Mouse (Mus musculus) CH12.LX (cell line): ENCODE data around the gene Foxp1. TPM values are rescaled to one million over a fixed set of nuclear protein-coding genes. Genes with fewer than 3 reads are reported as not detected.

Source experiments
- DNase-seq: peaks from one replicate; pipeline ENCODE4 v3.0.0-alpha.2; 2013; ENCODE audit errors: extremely low read depth
- H3K27ac ChIP-seq: 2 replicates; pipeline ENCODE4 v1.5.1; 2012; ENCODE audit warnings: low read depth, mild to moderate bottlenecking, control low read depth, moderate library complexity; ENCODE audit not compliant: insufficient read depth
- H3K27me3 ChIP-seq: replicated peaks from 2 replicates; pipeline ENCODE3; 2012; ENCODE audit warnings: inconsistent platforms
- H3K36me3 ChIP-seq, 2 experiments: replicated peaks in 1 of 2; 2 replicates each; pipeline versions ENCODE3 to v1.6.1; 2012; ENCODE audit warnings: inconsistent platforms in 1 of 2, low read length in 1 of 2, mild to moderate bottlenecking in 1 of 2, mixed read lengths in 1 of 2, moderate library complexity in 1 of 2; ENCODE audit not compliant: control insufficient read depth in 1 of 2, insufficient read depth in 1 of 2
- H3K4me1 ChIP-seq, 2 experiments: 2 replicates each; pipeline ENCODE4 v1.6.1; 2012; ENCODE audit warnings: inconsistent platforms in 1 of 2, moderate library complexity in 1 of 2; ENCODE audit not compliant: insufficient read depth in 2 of 2, control insufficient read depth in 1 of 2
- H3K4me2 ChIP-seq: 2 replicates; pipeline ENCODE4 v1.6.1; 2012; ENCODE audit warnings: low read depth, mild to moderate bottlenecking, control low read depth; ENCODE audit not compliant: poor library complexity, insufficient read depth, severe bottlenecking
- H3K4me3 ChIP-seq, 3 experiments: fragments of 150-350 bp in 1 of 3; sonication (generic) in 1 of 3; replicated peaks in 1 of 3; 2 replicates each; pipeline versions ENCODE3 to v1.5.1; 2011 to 2012; ENCODE audit warnings: low read depth in 2 of 3, low read length in 2 of 3, mild to moderate bottlenecking in 2 of 3, moderate library complexity in 2 of 3, control low read depth in 1 of 3, improper control_type of control experiment in 1 of 3, inconsistent platforms in 1 of 3, mixed read lengths in 1 of 3; ENCODE audit not compliant: poor library complexity in 1 of 3
- H3K79me2 ChIP-seq: replicated peaks from 2 replicates; pipeline ENCODE4 v1.6.1; 2012; ENCODE audit warnings: mild to moderate bottlenecking, moderate library complexity; ENCODE audit not compliant: control insufficient read depth, poor library complexity, insufficient read depth, severe bottlenecking; ENCODE audit errors: extremely low read depth
- H3K9ac ChIP-seq: 2 replicates; pipeline ENCODE4 v1.6.1; 2012; ENCODE audit warnings: low read depth, mild to moderate bottlenecking, control low read depth, moderate library complexity; ENCODE audit not compliant: insufficient read depth
- H3K9me3 ChIP-seq: replicated peaks from 2 replicates; pipeline ENCODE3; 2012; ENCODE audit warnings: low read length, inconsistent platforms, mixed read lengths
- BHLHE40 ChIP-seq: IDR thresholded peaks from 2 replicates; pipeline ENCODE4 v1.6.1; 2011; ENCODE audit warnings: mild to moderate bottlenecking, low read depth, low read length, improper control_type of control experiment
- CHD1 ChIP-seq: IDR thresholded peaks from 2 replicates; pipeline ENCODE4 v1.6.1; 2012; ENCODE audit warnings: low read depth, low read length, improper control_type of control experiment, inconsistent platforms
- CHD2 ChIP-seq: IDR thresholded peaks from 2 replicates; pipeline ENCODE4 v1.6.1; 2011; ENCODE audit warnings: low read length, improper control_type of control experiment
- CTCF ChIP-seq, 2 experiments: IDR thresholded peaks in 1 of 2; conservative IDR thresholded peaks in 1 of 2; 2 replicates each; pipeline ENCODE4 v1.5.1; 2011 to 2012; ENCODE audit warnings: low read depth in 2 of 2, low read length in 2 of 2, improper control_type of control experiment in 1 of 2, inconsistent platforms in 1 of 2, mild to moderate bottlenecking in 1 of 2, moderate library complexity in 1 of 2
- E2F4 ChIP-seq: IDR thresholded peaks from 2 replicates; pipeline ENCODE4 v1.6.1; 2011; ENCODE audit warnings: low read depth, low read length, improper control_type of control experiment; ENCODE audit not compliant: insufficient replicate concordance
- ELF1 ChIP-seq: IDR thresholded peaks from 2 replicates; pipeline ENCODE4 v1.6.1; 2014; ENCODE audit warnings: low read depth, mild to moderate bottlenecking, inconsistent platforms, low read length, improper control_type of control experiment
- GABPA ChIP-seq: IDR thresholded peaks from 2 replicates; pipeline ENCODE4 v1.6.1; 2012; ENCODE audit warnings: low read depth, low read length, improper control_type of control experiment, inconsistent platforms; ENCODE audit not compliant: insufficient replicate concordance
- JUN ChIP-seq: IDR thresholded peaks from 2 replicates; pipeline ENCODE4 v1.6.1; 2011; ENCODE audit warnings: low read depth, mild to moderate bottlenecking, low read length, improper control_type of control experiment, moderate library complexity; ENCODE audit not compliant: insufficient read depth
- KAT2A ChIP-seq: IDR thresholded peaks from 2 replicates; pipeline ENCODE4 v1.6.1; 2012; ENCODE audit warnings: low read length, improper control_type of control experiment, inconsistent platforms; ENCODE audit not compliant: insufficient replicate concordance
- MAFK ChIP-seq: IDR thresholded peaks from 2 replicates; pipeline ENCODE4 v1.6.1; 2011; ENCODE audit warnings: low read length, improper control_type of control experiment; ENCODE audit not compliant: insufficient replicate concordance
- MAZ ChIP-seq: IDR thresholded peaks from 2 replicates; pipeline ENCODE4 v1.6.1; 2012; ENCODE audit warnings: low read depth, mild to moderate bottlenecking, inconsistent platforms, low read length, improper control_type of control experiment, moderate library complexity
- MYC ChIP-seq: IDR thresholded peaks from 2 replicates; pipeline ENCODE4 v1.6.1; 2011; ENCODE audit warnings: low read depth, mild to moderate bottlenecking, improper control_type of control experiment, low read length
- PAX5 ChIP-seq: IDR thresholded peaks from 2 replicates; pipeline ENCODE4 v1.6.1; 2012; ENCODE audit warnings: low read length, inconsistent platforms, mixed read lengths
- POLR2AphosphoS2 ChIP-seq: IDR thresholded peaks from 2 replicates; pipeline ENCODE4 v1.6.1; 2011; ENCODE audit warnings: low read depth, low read length, improper control_type of control experiment
- RCOR1 ChIP-seq: conservative IDR thresholded peaks from 2 replicates; pipeline ENCODE4 v1.6.1; 2012; ENCODE audit warnings: low read depth, mild to moderate bottlenecking, inconsistent platforms, low read length, improper control_type of control experiment
- SMC3 ChIP-seq: IDR thresholded peaks from 2 replicates; pipeline ENCODE4 v1.6.1; 2011; ENCODE audit warnings: low read depth, low read length, improper control_type of control experiment
- TCF12 ChIP-seq: IDR thresholded peaks from 2 replicates; pipeline ENCODE4 v1.6.1; 2014; ENCODE audit warnings: low read depth, mild to moderate bottlenecking, inconsistent platforms, low read length, improper control_type of control experiment
- UBTF ChIP-seq: IDR thresholded peaks from 2 replicates; pipeline ENCODE4 v1.6.1; 2012; ENCODE audit warnings: low read depth, mild to moderate bottlenecking, inconsistent platforms, low read length, improper control_type of control experiment, moderate library complexity
- USF1 ChIP-seq: IDR thresholded peaks from 2 replicates; pipeline ENCODE4 v1.6.1; 2014; ENCODE audit warnings: low read depth, mild to moderate bottlenecking, inconsistent platforms, low read length, improper control_type of control experiment
- USF2 ChIP-seq: conservative IDR thresholded peaks from 2 replicates; pipeline ENCODE4 v1.6.1; 2011; ENCODE audit warnings: low read depth, low read length, improper control_type of control experiment
- ZC3H11A ChIP-seq: IDR thresholded peaks from 2 replicates; pipeline ENCODE4 v1.6.1; 2012; ENCODE audit warnings: low read depth, mild to moderate bottlenecking, inconsistent platforms, low read length, improper control_type of control experiment
- ZKSCAN1 ChIP-seq: IDR thresholded peaks from 2 replicates; pipeline ENCODE4 v1.6.1; 2012; ENCODE audit warnings: low read depth, inconsistent platforms, low read length, improper control_type of control experiment, borderline replicate concordance
- ZMIZ1 ChIP-seq: IDR thresholded peaks from 2 replicates; pipeline ENCODE4 v1.6.1; 2012; ENCODE audit warnings: low read depth, mild to moderate bottlenecking, inconsistent platforms, low read length, improper control_type of control experiment
- ZNF384 ChIP-seq: IDR thresholded peaks from 2 replicates; pipeline ENCODE4 v1.6.1; 2012; ENCODE audit warnings: low read depth, low read length, improper control_type of control experiment, inconsistent platforms
- dilution Hi-C: fragments of 300-500 bp; cut with MboI; formaldehyde crosslinking; loops from 2 replicates; pipeline ENCODE4 v1.14.3; 2020; ENCODE audit warnings: low sequenced_read_pairs; ENCODE audit not compliant: extremely low pct_unique_long_range_greater_than_20kb, extremely low pct_ligation_motif_present
- in situ Hi-C: fragments of 300-500 bp; cut with MboI; formaldehyde crosslinking; loops from 3 replicates; pipeline ENCODE4 v1.14.3; 2019; ENCODE audit warnings: low sequenced_read_pairs, low pct_ligation_motif_present, low pct_unique_long_range_greater_than_20kb, mixed read lengths
- polyA plus RNA-seq: library from polyadenylated mRNA; unstranded; fragments of >175 nt; gene quantifications from 2 replicates; pipeline ENCODE4 v1.2.1, GENCODE M21; 2012; ENCODE audit warnings: low read depth; ENCODE audit not compliant: insufficient read length
- total RNA-seq, 2 experiments: library from RNA; depleted of rRNA; stranded (reverse); fragments of 300-350 nt in 1 of 2; fragments of >200 nt in 1 of 2; gene quantifications; 2 replicates each; pipeline ENCODE4 v1.2.3; 2012 to 2014

Foxp1 gene
- total and polyA plus RNA-seq, 3 experiments: 66.5 to 105 (median 87.4) TPM

GRCm38 (mm10) chr6:99451479-99451878, 71.0 kb downstream of the Foxp1 start:
- no peak overlapping the region for H3K4me2 ChIP-seq

GRCm38 (mm10) chr6:99447447-99447846, 75.1 kb downstream of the Foxp1 start:
- in situ Hi-C loops (no loop called here), dilution Hi-C loops (no loop called here)

More at GRCm38 (mm10) chr6:99451479-99451878, 71.0 kb downstream of the Foxp1 start:
- no peaks in the 10 kb centered on the region for H3K79me2 ChIP-seq
- in situ Hi-C loops (loop anchor here (5.0 to 10.0 kb wide), 3 partner anchors 64 to 397 kb away; no protein-coding TSS in a partner anchor), dilution Hi-C loops (no loop called here)
- H3K4me1 ChIP-seq: peaks cover 6 to 30% of the 10 kb centered on the region in 2 experiments
- H3K9ac ChIP-seq: no peak overlapping the region
- H3K36me3 ChIP-seq: no peaks in the 10 kb centered on the region
- no peak overlapping the region for H3K4me3 ChIP-seq
- no peaks in the 10 kb centered on the region for H3K27me3 ChIP-seq
- peaks cover 2% of the 10 kb centered on the region for H3K9me3 ChIP-seq
- TF ChIP-seq CHD1 (no peak), RCOR1 (no peak), MAZ (no peak), CTCF (conservative IDR thresholded peaks at IDR 0.05 in 1 of 2, IDR thresholded peaks at IDR 0.05 in 1 of 2; ENCODE audit: low read depth in 2 of 2, low read length in 2 of 2) (no peak), MYC (no peak), MAFK (no peak), ZKSCAN1 (no peak), CHD2 (no peak), JUN (no peak), PAX5 (no peak), USF2 (no peak), ELF1 (no peak), KAT2A (no peak), UBTF (no peak), ZNF384 (no peak)
- TF ChIP-seq, all 38 proteins: peak for 0
- no peak for DNase-seq
- H3K27ac ChIP-seq: no peak overlapping the region

More at GRCm38 (mm10) chr6:99447447-99447846, 75.1 kb downstream of the Foxp1 start:
- Histone ChIP-seq H3K9me3 (peaks cover 2% of the 10 kb centered on the region), H3K4me1 (peaks cover 4 to 20% of the 10 kb centered on the region in 2 experiments), H3K4me2 (no peak overlapping the region), H3K79me2 (no peaks in the 10 kb centered on the region), H3K27ac (no peak overlapping the region), H3K9ac (no peak overlapping the region), H3K27me3 (no peaks in the 10 kb centered on the region), H3K4me3 (no peak overlapping the region), H3K36me3 (no peaks in the 10 kb centered on the region)
- DNase-seq: no peak
- TF ChIP-seq GABPA (no peak), BHLHE40 (no peak), CHD2 (no peak), ELF1 (no peak), ZMIZ1 (no peak), TCF12 (no peak), USF1 (no peak), ZNF384 (no peak), MAFK (no peak), POLR2AphosphoS2 (no peak), SMC3 (no peak), KAT2A (no peak), E2F4 (no peak), ZC3H11A (no peak)
